Mouse (Mus musculus): ENCODE data around the gene G3bp1.

The G3bp1 gene

DNA sequence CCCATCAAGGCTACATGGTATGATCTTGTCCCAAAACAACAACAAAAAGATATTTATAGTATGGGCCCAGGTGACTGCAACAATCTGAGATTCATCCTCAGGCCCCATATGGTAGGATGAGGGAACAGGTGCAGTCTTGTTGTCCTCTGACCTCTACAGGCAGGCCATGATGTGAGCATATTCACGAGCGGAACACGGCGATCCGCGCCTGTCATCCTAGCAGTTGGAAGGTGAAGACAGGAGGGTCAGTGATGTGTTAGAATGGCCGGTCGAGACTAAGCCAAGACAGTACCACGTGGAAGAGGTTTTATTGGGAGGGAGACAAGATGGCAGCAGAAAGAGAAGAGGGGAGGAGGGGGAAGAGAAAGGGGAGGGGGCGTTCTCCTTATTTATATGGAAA lies 4.8 kb upstream of the G3bp1 start:
- DNase-seq (ENCODE audit: low spot score in 2 of 2): no peak

DNA sequence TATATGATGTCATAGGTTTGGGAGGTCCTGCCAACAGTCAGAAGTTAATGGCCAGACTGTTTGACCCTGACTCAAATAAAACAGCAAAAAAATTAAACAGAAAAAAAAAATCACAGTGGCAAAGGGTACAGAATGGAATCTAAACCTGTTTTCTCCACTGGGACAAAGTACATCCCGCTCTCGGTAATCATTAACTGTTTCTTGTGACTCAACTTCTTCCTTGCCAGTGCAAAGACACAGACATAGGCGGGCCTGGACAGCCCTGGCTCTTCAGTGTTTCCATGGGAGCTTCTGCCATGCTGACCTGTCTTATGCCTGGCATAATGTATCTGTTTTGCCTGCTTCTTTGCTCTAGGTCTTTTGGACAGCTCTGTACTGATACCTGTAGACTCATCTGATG lies 4.3 kb upstream of the G3bp1 start:
- DNase-seq (ENCODE audit: low spot score in 2 of 2): no peak

DNA sequence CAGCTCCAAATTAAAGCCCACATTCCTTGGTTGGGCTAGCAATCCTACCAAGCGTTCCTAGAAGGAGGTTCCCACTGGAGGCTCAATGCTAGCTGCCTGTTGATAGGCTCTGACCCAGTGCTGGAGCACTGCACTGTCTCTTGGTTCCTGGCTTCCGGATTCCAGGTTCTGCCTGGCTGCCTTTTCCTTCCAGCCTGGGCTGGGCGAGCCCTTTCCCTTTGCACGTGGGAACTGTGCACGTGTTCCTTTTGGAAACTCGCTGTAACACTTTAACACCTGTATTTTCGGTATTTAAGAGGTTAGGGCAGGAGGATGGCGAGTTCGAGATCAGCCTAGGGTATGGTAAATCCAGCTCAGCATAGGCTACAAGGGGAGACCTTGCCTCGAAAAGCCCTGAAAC lies 1.5 kb upstream of the G3bp1 start:
- DNase-seq (ENCODE audit: low spot score in 2 of 2): no peak

DNA sequence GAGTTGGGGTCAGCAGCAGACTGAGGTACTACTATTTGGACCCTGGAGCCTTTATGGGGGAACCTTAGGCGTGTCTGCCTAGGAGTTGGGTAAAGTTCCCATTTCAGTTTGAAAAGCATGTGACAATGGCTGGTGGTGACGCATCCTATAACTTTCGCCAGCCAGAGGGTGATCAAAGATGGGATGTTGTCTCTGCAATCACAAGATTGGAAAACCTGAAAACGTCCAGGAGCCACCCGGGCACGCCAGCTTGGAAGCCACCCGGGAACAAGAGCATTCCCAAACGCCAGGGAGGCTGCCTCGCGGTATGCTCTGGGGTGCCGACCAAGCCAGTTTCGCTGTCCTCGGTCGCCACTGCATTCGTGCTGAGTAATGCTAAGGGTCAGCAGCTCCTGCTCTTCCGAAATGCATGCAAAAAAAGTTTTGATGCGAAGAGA lies 856 bp upstream of the G3bp1 start:
- DNase-seq (ENCODE audit: low spot score in 2 of 2): no peak

DNA sequence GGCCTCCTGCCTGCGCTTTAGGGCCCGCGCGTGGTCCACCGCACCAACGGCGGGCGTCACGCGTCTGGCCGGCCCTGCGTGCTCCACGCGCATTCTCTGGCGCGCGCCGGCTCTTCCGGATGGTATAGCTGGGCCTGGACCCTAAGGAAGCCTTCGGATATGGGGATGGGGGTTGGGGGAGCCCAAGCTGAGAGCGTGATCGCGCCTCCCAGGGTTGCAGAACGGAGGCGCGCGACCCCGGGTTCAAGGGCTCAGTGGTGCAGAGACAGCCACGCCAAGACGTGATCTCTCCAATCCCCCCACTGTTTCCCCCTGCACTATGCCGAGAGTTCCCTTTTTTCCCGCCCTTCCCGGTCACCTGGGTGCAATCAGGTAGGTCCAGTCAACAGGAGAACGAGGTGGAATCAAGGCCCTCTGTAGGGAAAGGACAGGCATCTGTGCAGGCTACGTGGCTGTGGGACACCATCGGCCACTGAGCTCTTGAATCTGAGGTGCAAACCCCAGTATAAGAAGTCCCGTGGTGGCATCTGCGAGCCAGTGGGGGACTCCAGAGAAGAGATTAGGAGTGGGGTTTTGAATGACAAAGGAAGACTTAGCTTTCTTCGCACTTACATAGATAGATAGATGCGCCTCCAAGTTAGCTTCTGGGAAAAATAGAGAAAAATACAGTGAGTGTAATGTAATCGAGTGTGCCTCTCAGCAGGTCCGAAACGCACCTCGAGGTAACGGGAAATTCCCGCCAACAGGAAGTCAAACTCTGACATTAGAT lies 622 bp downstream of the G3bp1 start:
- peak in 1 of 2 experiments; percentile 31 for DNase-seq (ENCODE audit: low spot score in 2 of 2)

DNA sequence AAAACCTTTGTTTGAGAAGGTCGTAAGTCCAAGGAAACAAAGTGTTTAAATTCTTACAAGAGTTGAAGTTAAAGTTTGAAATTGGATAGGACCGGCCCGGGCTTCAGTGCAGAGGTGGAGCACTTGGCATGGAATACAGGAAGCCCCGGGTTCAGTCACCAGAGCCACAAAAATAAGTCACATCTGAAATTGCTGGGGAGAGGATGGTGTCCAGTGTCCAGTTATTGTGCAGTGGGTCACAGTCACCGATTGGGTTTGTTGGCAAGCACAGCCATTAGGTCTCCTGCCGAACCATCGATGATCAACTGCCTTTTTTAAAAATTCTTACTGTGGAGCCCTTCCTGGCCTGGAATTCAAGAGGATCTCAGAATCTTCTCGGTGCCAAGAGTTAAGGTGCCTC lies 1.3 kb downstream of the G3bp1 start:
- no peak for DNase-seq (ENCODE audit: low spot score in 2 of 2)

DNA sequence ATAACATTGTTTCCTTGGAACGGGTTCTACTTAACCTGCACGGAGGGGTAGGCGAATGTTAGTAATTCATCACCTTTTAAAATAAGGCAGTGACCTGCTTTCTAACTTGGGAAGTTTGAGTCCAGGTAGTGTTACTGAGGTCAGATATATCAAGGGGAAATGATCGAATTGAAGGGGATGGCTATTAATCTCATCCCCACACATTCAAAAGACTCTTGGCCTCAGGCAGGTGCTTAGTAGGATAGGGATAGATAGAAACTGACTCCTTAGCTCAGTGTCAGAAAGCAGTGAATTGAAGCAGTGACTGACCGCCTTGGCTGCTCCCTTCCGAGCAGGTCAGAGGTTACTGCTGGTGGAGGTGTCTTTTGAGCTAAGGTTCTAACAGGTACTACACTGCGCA lies 2.0 kb downstream of the G3bp1 start:
- DNase-seq (ENCODE audit: low spot score in 2 of 2): no peak

DNA sequence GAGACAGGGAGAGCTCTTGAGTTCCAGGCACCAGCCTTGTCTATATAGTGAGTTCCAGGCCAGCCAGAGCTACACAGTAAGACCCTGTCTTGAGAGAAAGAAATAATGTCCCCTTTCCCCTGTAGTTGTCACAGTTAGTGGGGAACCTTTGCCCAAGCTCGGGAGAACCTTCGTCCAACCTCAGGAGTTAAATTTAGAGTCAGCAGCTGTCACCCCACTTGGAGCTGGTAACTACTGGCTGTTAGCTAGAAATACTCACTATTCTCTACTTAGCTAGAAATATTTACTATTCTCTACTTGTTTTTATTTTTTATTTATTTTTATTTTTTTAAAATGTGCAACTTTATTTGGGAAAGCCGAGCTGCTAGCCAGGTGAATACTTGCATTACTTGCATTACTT lies 3.7 kb downstream of the G3bp1 start:
- no peak for DNase-seq (ENCODE audit: low spot score in 2 of 2)

DNA sequence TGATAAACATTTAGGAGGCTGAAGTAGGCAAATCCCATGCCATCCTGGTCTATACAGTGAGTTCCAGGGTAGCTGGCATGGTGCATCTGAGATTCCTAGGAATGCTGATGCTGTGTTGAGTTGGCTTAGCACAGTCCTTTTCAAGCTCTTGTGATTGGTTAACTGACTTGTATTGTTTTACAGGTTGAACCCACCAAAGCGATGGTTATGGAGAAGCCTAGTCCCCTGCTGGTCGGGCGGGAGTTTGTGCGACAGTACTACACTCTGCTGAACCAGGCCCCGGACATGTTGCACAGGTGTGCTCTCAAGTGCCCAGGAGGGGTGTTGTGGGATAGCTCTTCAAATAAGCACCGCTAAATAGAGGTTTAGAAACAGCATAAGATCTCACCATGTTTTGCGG lies 16.0 kb downstream of the G3bp1 start:
- no peak for DNase-seq (ENCODE audit: low spot score in 2 of 2)

DNA sequence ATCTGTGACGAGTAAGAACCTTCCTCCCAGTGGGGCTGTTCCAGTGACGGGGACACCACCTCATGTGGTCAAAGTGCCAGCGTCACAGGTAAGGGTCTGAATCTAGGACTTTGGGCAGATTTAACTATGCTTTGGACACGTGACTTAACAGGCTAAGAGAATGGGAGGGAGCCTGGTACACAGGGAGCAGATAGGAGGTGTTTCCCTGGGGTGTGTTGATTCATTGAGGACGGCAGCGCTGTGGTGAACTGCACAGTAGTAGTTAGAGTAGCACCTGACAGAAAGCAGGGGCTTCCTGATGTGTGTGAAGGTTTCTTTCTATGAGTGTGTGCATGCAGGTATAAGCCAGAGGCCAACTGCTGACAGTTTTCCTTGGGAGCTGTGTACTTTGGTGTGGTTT lies 26.7 kb downstream of the G3bp1 start:
- no peak for DNase-seq (ENCODE audit: low spot score in 2 of 2)

DNA sequence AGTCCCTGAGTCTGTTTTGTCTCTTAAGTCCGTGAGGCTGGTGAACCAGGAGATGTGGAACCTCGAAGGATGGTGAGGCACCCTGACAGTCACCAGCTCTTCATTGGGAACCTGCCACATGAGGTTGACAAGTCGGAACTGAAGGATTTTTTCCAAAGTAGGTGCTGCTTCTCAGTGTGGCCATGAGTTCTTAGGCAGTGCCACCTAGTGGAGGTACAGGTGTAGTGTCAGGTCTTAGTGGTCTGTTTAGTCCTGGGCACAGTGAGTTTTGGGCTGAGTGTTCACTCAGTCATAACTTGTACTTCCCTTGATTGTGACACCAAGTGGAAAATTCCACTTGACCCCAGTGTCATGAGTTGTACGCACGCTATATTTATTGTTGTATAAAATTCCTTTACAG lies 28.4 kb downstream of the G3bp1 start:
- DNase-seq (ENCODE audit: low spot score in 2 of 2): no peak

DNA sequence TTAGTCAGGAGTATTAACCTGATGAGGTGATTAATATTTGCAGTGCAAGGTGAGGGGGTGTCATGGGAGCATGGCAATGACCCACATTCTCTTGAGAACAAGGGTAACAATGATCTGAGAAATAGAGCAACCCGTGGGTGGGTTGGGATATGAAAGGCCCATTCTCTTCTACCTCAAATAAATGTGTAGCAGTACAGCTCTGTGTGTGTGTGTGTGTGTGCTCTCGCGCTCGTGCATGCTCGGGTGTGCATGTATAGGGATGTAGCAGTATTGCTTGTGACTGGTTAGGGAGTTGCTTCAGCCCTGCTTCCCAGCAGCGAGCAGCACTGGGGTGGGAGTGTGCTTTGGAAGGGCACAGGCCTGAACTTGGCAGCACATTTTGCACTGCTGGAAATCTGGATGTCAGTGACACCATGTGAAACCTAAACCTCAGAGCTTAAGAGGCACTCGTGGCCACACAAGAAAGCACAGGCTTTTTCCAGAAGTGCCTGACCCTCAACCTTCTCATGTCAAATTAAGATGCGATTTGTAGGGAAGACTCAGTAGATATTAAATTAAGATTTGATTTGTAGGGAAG lies 32.6 kb downstream of the G3bp1 start:
- DNase-seq (ENCODE audit: low spot score in 2 of 2): no peak

DNA sequence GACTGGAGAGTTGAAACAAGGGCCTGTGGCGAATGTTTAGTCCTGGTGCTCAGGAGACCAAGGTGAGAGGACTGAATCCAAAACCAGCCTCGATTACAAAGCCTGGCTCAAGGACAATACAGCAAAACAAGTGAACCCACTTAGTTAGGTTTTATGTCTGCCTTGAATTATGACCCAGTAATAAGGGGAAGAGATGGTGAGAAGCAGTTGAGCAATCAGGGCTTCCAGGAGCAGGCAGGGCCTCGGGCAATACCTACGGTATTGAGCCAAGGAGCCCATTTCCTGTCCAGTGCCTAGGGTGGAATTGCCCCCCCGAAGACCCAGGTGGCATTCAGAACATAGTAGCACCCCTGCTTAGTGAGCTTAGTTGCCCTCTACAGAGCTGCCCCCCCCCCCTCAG lies 33.4 kb downstream of the G3bp1 start:
- no peak for DNase-seq (ENCODE audit: low spot score in 2 of 2)

DNA sequence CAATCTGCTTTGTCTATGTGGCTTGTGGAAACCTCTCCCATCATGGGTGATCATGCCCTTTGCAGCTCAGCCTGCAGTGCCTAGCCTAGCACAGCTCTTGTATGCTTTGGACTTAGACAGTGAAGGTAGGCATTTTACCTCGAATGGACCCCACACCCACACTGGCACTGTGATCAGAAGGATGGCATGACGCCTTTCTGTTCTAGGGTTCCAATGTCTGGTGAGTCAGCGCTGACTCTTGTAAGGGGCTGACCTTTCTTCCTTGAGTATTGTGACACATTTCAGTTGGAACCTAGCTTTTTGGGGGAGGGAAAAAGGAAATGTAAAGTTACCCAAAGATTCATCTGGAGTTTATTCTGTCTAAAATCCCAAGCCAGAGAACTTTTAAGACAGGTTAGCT lies 36.0 kb downstream of the G3bp1 start:
- no peak for DNase-seq (ENCODE audit: low spot score in 2 of 2)

DNA sequence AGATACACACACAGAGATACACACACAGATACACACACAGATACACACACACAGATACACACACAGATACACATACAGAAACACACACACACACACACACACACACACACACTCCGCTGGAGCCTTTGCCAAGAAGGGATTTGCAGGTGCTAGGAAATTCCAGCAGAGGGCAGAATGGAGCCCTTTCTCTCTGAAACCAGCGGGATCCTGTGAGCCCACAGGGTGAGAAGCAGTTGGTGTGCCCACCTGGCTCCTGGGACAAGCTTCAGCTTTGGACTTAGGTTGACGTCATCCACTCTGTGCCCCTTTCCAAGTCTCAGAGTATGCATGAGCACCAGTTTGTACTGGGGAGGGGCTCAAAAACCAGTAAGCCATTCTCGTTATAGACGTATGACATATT lies 41.9 kb downstream of the G3bp1 start:
- no peak for DNase-seq (ENCODE audit: low spot score in 2 of 2)

DNA sequence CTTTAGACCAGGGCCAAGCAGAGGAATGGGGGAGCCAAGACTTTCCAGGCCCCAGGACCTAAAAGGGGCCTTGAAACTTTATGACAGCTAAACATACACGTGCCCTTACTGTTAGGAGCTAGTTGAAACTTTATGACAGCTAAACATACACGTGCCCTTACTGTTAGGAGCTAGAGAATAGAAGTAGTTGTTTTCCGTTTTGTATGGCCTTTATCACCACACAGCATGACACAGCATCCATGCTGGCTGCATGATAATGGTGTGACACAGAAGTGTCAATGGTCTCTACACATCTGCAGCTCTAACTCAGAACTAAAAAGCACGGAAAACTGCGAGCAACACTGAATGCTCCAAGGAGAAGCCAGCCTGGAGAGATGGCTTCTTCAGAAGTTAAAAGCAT lies 48.2 kb downstream of the G3bp1 start:
- no peak for DNase-seq (ENCODE audit: low spot score in 2 of 2)

DNA sequence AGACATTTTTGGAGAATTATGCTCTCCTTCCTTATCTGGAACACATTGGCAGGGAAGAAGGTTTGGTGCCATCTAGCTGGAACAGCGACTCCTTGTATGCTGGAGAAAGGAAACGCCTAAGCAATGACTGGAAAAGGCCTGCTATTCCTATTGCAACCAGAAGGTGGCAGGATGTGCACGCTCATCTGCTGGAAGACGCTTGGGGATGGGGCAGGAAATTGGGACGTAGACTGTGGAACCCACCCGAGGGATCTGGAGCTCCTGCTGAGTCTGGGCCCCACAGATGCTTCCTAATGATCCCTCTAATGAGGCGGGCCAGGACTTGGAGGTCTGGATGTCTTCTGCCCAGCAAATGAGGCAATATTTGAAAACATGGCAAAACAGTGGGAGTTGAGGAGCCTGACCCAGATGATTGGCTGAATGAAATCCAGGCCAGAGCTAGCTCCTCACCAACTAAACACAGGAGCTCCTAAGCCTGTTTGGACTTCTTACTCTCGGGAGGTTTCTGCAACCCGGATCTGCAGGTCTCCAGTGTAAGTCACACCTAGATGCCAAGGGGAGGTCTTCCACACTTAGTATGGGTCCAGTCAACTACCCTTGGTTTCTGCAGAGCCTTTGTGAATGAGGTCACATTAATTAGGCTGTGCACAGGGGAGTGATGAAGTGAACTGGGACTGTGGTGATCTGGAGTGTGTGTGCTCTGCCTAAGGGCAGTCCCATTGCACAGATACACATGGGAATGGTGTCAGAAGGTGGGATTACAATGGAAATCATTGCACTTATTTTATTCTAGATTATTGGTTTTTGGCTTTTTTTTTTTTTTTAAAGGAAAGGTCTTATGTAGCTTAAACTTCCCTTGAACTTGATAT lies 49.6 kb downstream of the G3bp1 start:
- peak; percentile 43 to 65 for DNase-seq (ENCODE audit: low spot score in 2 of 2)

DNA sequence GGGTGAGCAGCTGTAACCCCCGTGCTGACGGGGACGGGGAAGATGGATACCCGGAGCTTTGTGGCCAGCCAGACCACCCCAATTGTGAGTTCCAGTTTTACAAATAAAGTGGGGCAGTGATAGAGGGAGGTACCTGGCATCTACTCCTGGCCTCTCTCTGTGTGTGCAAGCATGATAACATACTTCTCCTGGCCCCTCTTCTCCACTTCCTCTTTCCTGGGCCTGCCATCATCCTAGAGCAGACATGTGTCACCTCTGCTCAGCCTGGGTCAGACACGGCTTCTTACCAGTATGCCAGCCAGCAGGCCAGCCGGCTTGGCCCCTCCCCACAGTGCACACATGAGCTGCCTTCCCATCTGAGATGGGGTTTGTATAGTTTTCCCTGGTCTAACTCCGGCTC lies 61.3 kb downstream of the G3bp1 start:
- no peak for DNase-seq (ENCODE audit: low spot score in 2 of 2)

DNA sequence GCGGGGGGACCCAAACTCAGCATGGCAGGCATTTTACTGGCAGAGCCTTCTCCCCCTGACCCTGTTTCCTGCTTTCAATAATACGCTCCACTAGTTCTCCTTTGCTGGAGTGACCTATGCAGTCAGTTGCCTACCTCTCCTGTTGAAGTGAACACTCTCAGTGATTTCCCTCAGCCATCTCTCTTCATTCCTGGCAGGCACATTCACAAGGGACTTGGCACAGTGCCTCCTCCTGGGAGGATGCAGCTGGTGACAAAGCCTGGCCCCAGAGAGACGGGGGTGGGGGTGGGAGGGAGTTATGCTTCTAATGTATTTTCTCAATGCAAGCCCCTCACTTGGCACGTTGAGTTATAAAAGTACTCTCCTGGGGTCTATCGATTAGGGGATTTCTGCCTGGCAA lies 63.9 kb downstream of the G3bp1 start:
- DNase-seq (ENCODE audit: low spot score in 2 of 2): peak in 1 of 2 experiments; percentile 19

DNA sequence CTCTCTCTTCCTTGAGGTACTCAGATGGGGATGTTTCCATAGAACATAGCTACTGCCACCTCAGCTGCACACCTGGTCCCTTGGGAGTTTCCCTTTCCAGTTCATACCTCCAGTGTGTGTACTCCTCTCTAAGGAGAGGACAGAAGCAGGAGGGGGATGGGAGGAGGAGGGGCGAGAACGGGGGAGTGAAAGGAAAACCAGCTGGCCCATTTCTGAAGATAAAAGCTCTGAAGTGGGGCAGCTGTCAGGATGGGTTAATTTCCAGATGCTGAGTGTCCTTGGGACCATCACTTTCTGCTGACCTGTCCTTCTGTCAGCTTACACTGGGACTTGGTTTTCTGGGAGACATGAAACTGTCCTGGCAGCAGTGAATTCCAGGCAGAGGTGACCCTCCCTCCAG lies 65.3 kb downstream of the G3bp1 start:
- DNase-seq (ENCODE audit: low spot score in 2 of 2): no peak

DNA sequence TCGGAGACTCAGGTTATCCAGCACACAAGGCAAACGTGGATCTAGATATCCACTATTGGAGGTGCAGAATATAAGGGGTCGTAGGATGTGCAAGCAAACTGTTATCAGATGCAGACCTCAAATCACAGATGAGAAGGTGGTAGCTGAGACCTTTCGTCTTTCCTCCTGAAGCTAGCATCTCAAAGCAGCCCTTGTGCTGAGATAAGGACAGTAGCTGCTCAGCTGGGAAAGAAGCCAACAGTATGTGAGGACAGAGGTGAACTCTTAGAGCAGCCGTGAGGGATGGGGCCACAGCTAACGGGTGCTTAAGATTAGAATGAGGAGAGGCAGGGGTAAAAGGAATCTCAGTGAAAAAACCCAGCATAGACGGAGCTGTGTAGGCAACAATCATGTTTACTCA lies 72.6 kb downstream of the G3bp1 start:
- DNase-seq (ENCODE audit: low spot score in 2 of 2): no peak

DNA sequence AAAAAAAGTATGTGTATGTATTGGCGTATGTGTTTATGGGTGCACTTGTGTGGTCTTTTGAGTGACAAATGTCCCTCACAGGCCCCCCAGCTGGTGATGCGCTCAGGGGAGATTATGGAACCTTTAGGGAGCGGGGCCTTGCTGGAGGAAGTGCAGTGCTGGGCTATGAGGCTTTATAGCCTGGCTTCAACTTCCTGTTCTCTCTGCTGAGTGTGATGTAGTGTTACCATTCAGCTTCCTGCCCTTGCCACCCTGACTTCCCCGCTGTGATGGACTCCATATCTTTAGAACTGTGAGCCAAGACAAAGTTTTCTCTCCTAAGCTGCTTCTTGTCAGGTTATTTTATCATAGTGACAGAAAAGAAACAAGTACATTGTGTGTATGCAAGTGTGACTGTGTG lies 73.2 kb downstream of the G3bp1 start:
- no peak for DNase-seq (ENCODE audit: low spot score in 2 of 2)

DNA sequence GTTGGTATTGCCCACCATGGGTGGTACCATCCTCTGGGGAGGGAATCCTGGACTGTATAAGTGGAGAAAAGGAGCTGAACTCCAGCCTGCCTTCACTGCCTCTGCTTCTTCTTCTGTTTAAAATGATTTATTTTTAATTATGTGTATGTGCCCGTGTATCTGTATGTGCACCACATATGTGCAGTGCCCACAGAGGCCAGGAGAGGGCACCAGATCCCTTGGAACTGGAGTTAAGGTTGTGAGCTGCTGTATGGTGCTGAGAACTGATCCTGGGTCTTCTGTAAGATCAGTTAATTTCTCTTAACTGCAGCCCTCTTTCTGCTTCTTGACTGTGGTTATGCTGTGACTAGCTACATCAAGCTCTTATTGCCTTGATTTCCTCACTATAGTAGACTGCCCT lies 76.2 kb downstream of the G3bp1 start:
- DNase-seq (ENCODE audit: low spot score in 2 of 2): no peak

Data from urinary bladder, postnatal 4 days (tissue).